Mouse (Mus musculus) layer of hippocampus, postnatal 25 days (tissue): ENCODE data around the gene B3gat2. TPM values are rescaled to one million over a fixed set of nuclear protein-coding genes. Genes with fewer than 3 reads are reported as not detected.

Experiments
- total RNA-seq, 2 experiments: library from RNA; stranded (reverse); gene quantifications; 2 replicates each; pipeline ENCODE4 v1.2.3; 2021

The B3gat2 gene
- total RNA-seq, 2 experiments from 2014 or later: 12.9 to 13.2 TPM

Other genes starting within 250 kb of the B3gat2 start
- 100 to 1,000 TPM; 144 to 159 TPM for gene Smap1, start 160.6 kb downstream of the B3gat2 start, total RNA-seq
- gene Sdhaf4, start 243.9 kb downstream of the B3gat2 start, total RNA-seq: 10 to 100 TPM; 50.1 to 55.0 TPM